Mouse (Mus musculus) heart, postnatal 10 days (tissue): ENCODE measurements at regions not wholly inside any gene's neighbourhood (a gene's known extent, or its start where the extent isn't known, plus 50 kb on each side); places are given as distances from the start of the nearest gene placed in this dataset.

Experiments
- DNase-seq, 2 experiments: peaks; one replicate each; pipeline ENCODE4 v3.0.0; 2021
- intact Hi-C: fragments of 180-260 bp; cut with DNase I; formaldehyde crosslinking; loops from one replicate; pipeline ENCODE4 v1.15.1; 2025

- intact Hi-C loops, result no loop called here
- DNase-seq, result no peak
Measured at GRCm38 (mm10) chr12:54400084-54400483, 196.4 kb upstream of the Egln3 start.

DNA sequence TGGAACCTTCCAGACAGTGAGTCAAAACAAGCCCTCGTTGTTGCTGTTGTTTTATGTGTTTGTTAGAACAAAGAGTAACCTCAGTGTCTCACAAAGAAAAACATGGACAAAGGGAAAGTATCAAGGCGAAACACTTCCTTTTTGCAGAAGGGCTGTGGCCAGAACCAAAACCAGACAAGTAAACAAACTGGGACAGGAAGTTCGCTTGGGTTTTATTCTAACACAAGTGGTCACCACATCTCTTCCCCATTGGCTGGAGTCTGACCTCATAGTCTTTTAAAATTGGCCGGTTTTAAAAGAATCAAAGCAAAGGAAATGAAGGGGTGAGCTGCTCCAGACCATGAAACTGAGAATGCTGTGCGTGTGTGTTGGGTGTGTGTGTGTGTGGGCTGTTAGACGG is 194.4 kb upstream of the Egln3 start:
- no peak for DNase-seq
- intact Hi-C loops, result no loop called here

GRCm38 (mm10) chr12:54396952-54397351 is 193.3 kb upstream of the Egln3 start:
- intact Hi-C loops, result no loop called here
- no peak for DNase-seq

- no peak for DNase-seq
- intact Hi-C loops, result no loop called here
Measured at GRCm38 (mm10) chr12:54396341-54396740, 192.7 kb upstream of the Egln3 start.

DNA sequence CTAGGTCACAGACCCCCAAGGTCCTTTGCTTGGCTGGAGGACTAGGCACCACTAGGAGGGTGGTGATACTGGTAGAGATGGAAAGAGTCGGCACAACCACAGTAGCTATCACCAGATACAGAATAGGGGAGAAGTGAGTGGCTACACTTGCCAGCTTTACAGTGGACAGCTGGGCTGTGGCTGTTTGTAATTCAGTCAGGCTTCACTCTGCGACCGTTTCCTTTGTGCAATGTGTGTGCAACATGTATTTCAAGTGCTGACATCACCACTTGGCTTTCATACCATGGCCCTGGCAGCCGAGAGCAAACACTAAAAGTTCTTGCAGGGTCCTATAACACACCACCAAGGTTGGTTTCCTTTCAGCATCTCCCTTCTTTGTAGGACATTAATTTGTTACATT is 181.7 kb upstream of the Egln3 start:
- intact Hi-C loops, result no loop called here

DNA sequence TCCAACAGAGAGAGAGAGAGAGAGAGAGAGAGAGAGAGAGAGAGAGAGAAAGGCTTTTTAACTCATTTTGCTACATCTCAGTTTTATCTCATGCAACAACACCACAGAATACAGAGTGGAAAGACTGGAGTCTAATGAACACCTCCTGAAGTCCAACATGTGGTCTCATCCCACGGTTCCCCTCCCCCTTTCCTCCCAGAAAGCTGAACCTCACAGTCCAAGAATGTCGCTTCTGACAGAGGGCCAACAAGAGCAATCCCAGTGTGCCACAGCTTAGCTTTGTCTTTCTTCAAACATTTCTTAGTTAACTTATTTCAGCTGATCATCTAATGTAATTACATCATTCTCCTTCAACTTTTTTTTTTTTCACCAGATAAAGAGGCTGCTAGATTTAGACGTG is 180.5 kb upstream of the Egln3 start:
- peak in 1 of 2 experiments; percentile 48 for DNase-seq
- intact Hi-C loops, result no loop called here

More for the DNA sequence above, 181.7 kb upstream of the Egln3 start:
- DNase-seq, result peak; percentile 83 to 84

GRCm38 (mm10) chr12:54382965-54383364 is 179.3 kb upstream of the Egln3 start:
- no peak for DNase-seq
- intact Hi-C loops, result no loop called here

DNA sequence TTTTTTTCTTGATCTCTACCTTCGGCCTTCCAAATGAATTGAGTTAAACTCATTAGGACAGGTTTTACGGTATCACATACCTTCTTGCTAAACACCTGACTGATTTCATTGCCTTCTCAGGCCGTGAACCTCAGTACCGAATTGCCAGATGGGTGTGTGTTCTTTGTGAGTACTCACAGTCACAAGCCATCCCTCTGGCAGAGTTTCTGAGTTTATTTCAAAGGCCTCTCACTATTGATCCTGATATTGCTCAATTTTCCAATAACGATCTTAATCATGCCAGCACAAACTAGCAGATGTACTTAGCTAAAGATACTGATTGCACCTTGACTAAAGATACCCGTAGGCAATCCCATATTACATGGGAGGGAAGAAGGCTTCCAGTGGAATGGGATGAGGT is 178.4 kb upstream of the Egln3 start:
- no peak for DNase-seq
- intact Hi-C loops, result no loop called here

DNA sequence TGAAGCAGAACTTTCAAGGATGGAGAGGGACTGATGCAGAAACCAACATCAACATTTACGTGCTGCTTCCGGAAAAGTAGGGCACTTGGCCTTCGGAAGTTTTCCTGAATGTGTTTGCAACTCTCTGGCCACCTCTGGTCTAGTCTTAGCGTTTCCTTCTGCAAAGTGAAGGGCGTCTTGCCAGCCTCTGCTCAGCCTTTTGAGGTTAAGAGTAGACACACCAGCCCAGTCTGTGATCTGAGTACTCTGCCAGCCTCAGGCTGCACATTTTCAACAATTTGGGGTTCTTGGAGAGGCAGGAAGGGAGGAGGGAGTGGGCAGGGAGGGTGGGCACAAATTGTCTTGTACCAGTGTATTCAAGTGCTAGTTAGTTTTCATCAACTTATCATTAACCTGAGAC is 176.7 kb upstream of the Egln3 start:
- intact Hi-C loops, result no loop called here
- DNase-seq, result no peak

- intact Hi-C loops, result no loop called here
- no peak for DNase-seq
Measured at GRCm38 (mm10) chr12:54378576-54378975, 174.9 kb upstream of the Egln3 start.

DNA sequence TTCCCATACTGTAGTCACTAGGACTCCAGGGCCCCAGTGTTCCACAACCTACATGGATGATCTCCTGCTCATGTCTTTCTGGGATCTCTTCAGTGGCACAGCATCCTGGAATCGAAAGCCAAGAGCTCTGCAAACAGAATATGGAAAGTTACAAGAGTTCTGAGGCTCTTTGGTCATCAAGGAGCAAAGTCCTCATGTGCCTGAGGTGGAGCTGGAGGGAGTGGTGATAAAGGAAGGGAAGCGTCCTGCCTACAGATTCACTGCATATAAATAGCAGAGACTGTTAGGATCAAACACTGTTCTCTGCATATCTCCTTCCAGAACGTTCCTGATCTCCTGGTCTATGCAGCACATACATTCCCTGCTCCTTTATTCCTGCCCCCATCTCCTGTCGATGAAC is 170.4 kb upstream of the Egln3 start:
- intact Hi-C loops, result no loop called here
- DNase-seq, result no peak

DNA sequence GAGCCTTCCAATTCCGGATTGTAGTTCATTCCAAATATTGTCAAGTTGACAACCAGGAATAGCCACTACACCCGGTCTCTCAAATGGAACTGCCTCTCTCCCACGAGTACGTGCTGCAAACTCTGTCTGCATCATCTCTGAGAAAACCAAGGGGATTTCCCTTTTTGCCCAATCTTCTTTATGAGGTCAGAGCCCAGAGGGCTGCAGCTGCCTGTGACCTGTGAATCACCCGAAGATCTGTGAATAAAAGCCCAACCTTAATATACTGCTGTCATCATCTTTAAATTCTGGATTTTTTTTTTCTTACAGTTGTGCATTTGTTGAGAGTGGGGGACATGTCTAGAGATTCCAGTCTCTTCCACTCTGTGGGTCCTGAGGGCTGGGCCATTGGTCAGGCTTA is 165.6 kb upstream of the Egln3 start:
- intact Hi-C loops, result no loop called here
- DNase-seq, result no peak

GRCm38 (mm10) chr12:54364381-54365095 is 160.9 kb upstream of the Egln3 start:
- intact Hi-C loops, result no loop called here
- DNase-seq, result no peak

DNA sequence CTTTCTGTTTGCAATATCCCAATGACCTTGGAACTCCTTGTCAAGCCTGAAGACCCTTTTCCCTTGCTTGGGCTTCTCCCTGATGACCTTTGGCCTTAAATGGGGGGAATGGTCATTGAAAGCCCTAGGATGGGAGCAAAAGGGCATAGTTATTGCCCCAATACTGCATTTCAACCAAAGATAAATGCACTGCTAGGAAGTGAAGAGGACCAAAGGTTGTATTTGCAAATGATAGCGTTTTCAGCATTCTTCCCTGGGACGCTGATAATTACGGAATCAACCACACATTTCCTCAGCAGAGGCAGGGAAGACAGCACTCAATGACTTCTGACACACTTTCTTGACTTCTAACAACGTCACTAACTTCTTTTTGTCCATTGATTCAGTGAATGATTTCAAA is 158.1 kb upstream of the Egln3 start:
- DNase-seq, result no peak
- intact Hi-C loops, result no loop called here

- DNase-seq, result no peak
- intact Hi-C loops, result loop anchor here (5.0 to 10.0 kb wide), 2 partner anchors 191 to 247 kb away; no protein-coding TSS in a partner anchor
Measured at GRCm38 (mm10) chr12:54354187-54354586, 150.5 kb upstream of the Egln3 start.

GRCm38 (mm10) chr12:54353694-54354093 is 150.0 kb upstream of the Egln3 start:
- DNase-seq, result no peak
- intact Hi-C loops, result loop anchor here (2.0 to 10.0 kb wide), 4 partner anchors 135 to 246 kb away; partner anchors contain the start of gene Egln3

GRCm38 (mm10) chr12:54352963-54353606 is 149.4 kb upstream of the Egln3 start:
- peak in 1 of 2 experiments; percentile 50 for DNase-seq
- intact Hi-C loops, result loop anchor here (2.0 to 10.0 kb wide), 4 partner anchors 136 to 246 kb away; partner anchors contain the start of gene Egln3

DNA sequence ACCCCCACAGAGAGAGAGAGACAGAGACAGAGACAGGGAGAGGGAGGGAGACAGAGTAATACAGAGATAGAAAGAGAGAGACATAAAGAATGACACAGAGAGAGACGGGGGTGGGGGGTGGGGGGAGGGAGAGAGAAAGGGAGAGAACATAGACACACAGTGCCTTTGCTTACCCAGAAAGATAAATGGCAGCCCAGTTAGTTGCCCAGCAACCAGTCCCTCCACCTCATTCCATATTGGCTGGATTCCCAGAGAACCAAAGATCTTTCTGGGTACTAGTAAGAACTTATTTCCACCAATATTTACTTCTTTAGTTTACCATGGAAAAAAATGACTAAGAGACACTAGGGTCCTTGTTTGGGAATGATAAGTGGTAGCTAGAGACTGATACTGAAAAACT is 146.6 kb upstream of the Egln3 start:
- intact Hi-C loops, result loop anchor here (5.0 to 10.0 kb wide), 2 partner anchors 195 to 243 kb away; no protein-coding TSS in a partner anchor
- DNase-seq, result no peak

DNA sequence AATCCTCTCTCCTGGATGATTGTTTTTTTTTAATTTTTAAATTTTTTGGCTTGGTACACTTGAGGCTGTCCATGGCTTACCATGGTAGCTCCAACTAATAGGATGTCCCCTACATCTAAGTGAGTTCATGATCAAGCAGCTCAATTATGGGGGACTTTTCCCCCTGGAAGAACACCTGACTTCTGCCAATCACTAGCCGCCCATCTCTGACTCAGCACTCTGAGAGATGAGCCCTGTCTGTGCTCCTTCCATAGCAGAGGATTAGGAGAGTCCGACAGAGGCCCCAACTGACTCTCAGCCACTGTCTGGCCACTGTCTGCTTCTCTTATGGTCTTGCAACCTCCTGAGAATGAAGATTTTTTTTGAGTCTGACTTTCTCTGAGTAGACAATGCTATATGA is 145.7 kb upstream of the Egln3 start:
- no peak for DNase-seq
- intact Hi-C loops, result no loop called here

- DNase-seq, result no peak
- intact Hi-C loops, result no loop called here
Measured at GRCm38 (mm10) chr12:54343493-54343892, 139.8 kb upstream of the Egln3 start.

GRCm38 (mm10) chr12:54335509-54335908 is 131.8 kb upstream of the Egln3 start:
- no peak for DNase-seq
- intact Hi-C loops, result no loop called here

DNA sequence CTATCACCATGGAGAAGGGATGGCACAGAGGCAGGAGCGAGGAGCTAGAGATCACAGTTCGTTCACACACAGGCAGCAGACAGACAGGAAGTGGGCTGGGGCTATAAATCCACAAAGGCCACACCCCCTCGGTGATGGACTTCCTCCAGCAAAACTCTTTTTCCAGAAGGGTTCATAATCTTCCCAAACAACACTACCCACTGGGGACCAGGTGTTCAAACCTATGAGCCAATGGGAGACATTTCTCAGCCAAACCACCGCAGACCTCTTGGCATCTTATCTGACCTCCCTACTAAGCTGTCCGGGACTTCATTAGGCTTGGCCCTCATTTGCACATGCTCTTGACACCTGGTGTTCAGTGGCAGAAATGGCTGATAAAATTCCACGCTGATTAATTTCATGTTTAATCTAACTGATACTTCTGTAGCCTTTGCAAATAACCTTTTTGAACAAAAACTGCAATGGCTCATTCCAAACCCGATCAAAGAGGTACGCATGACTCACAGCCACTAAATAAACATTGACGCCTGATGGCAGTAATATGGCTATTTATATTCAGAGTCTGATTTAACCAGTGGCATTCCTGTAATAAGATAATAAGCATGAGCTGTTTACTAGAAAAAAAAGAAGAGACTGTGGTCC is 131.0 kb upstream of the Egln3 start:
- peak; percentile 38 to 45 for DNase-seq

More for the DNA sequence above, 131.0 kb upstream of the Egln3 start:
- intact Hi-C loops, result no loop called here
